Mouse (Mus musculus): ENCODE results near the gene Ppp3ca. TPM values are rescaled to one million over a fixed set of nuclear protein-coding genes. Genes with fewer than 3 reads are reported as not detected.

Ppp3ca gene
- total and polyA plus RNA-seq, 3 experiments, result 63.4 to 143 (median 130) TPM

GRCm38 (mm10) chr3:136855996-136856395 is 186.1 kb downstream of the Ppp3ca start:
- in situ Hi-C loops (cut with MboI; ENCODE audit: low pct_ligation_motif_present, low pct_unique_long_range_greater_than_20kb, low sequenced_read_pairs), result no loop called here
- Histone ChIP-seq H3K79me2 (replicated peaks; ENCODE audit: control insufficient read depth, extremely low read depth, insufficient read depth, poor library complexity, severe bottlenecking) (peaks cover 2% of the 10 kb centered on the region), H3K4me1 (ENCODE audit: control insufficient read depth in 1 of 2, insufficient read depth in 2 of 2) (peaks cover 0 to 4% of the 10 kb centered on the region in 2 experiments; a peak in 1 of 4 replicates), H3K4me3 (replicated peaks in 1 of 3; ENCODE audit: low read depth in 2 of 3, low read length in 2 of 3, poor library complexity in 1 of 3) (no peak overlapping the region), H3K27ac (ENCODE audit: insufficient read depth, low read depth) (no peak overlapping the region), H3K36me3 (replicated peaks in 1 of 2; ENCODE audit: control insufficient read depth in 1 of 2, insufficient read depth in 1 of 2, low read length in 1 of 2) (peaks cover 0 to 37% of the 10 kb centered on the region in 2 experiments), H3K9ac (ENCODE audit: insufficient read depth, low read depth) (no peak overlapping the region), H3K27me3 (replicated peaks) (no peaks in the 10 kb centered on the region), H3K4me2 (ENCODE audit: insufficient read depth, low read depth, poor library complexity, severe bottlenecking) (no peak overlapping the region), H3K9me3 (replicated peaks; ENCODE audit: low read length) (peaks cover 8% of the 10 kb centered on the region)
- dilution Hi-C loops (cut with MboI; ENCODE audit: extremely low pct_ligation_motif_present, extremely low pct_unique_long_range_greater_than_20kb, low sequenced_read_pairs), result no loop called here
- no peak for DNase-seq (ENCODE audit: extremely low read depth)
- TF ChIP-seq ETS1 (conservative IDR thresholded peaks at IDR 0.05; ENCODE audit: low read depth, low read length), result no peak
- TF ChIP-seq RCOR1 (conservative IDR thresholded peaks at IDR 0.05; ENCODE audit: low read depth, low read length), result no peak
- TF ChIP-seq ZMIZ1 (IDR thresholded peaks at IDR 0.05; ENCODE audit: low read depth, low read length), result no peak
- no peak for TF ChIP-seq GABPA (IDR thresholded peaks at IDR 0.05; ENCODE audit: insufficient replicate concordance, low read depth, low read length)
- no peak for TF ChIP-seq USF2 (conservative IDR thresholded peaks at IDR 0.05; ENCODE audit: low read depth, low read length)
- no peak for TF ChIP-seq UBTF (IDR thresholded peaks at IDR 0.05; ENCODE audit: low read depth, low read length)
- TF ChIP-seq PAX5 (IDR thresholded peaks at IDR 0.05; ENCODE audit: low read length), result no peak
- TF ChIP-seq ZKSCAN1 (IDR thresholded peaks at IDR 0.05; ENCODE audit: borderline replicate concordance, low read depth, low read length), result no peak
- TF ChIP-seq MAX (IDR thresholded peaks at IDR 0.05; ENCODE audit: low read length), result no peak
- no peak for TF ChIP-seq POLR2AphosphoS2 (IDR thresholded peaks at IDR 0.05; ENCODE audit: low read depth, low read length)
- no peak for TF ChIP-seq KAT2A (IDR thresholded peaks at IDR 0.05; ENCODE audit: insufficient replicate concordance, low read length)
- TF ChIP-seq CTCF (conservative IDR thresholded peaks at IDR 0.05 in 1 of 2, IDR thresholded peaks at IDR 0.05 in 1 of 2; ENCODE audit: low read depth in 2 of 2, low read length in 2 of 2), result no peak
- TF ChIP-seq CHD2 (IDR thresholded peaks at IDR 0.05; ENCODE audit: low read length), result no peak
- TF ChIP-seq NELFE (IDR thresholded peaks at IDR 0.05; ENCODE audit: low read depth, low read length), result no peak

- peaks cover 8% of the 10 kb centered on the region for H3K9me3 ChIP-seq (replicated peaks; ENCODE audit: low read length)
- TF ChIP-seq ZC3H11A (IDR thresholded peaks at IDR 0.05; ENCODE audit: low read depth, low read length) (no peak), ZNF384 (IDR thresholded peaks at IDR 0.05; ENCODE audit: low read depth, low read length) (no peak), TBP (conservative IDR thresholded peaks at IDR 0.05; ENCODE audit: low read depth, low read length) (0 out of 2 replicates have a peak, but pooled peaks have one; percentile 6), MXI1 (IDR thresholded peaks at IDR 0.05; ENCODE audit: low read depth, low read length) (no peak), HCFC1 (IDR thresholded peaks at IDR 0.05; ENCODE audit: low read depth, low read length) (no peak), SMC3 (IDR thresholded peaks at IDR 0.05; ENCODE audit: low read depth, low read length) (no peak), CTCF (conservative IDR thresholded peaks at IDR 0.05 in 1 of 2, IDR thresholded peaks at IDR 0.05 in 1 of 2; ENCODE audit: low read depth in 2 of 2, low read length in 2 of 2) (no peak)
- dilution Hi-C loops (cut with MboI; ENCODE audit: extremely low pct_ligation_motif_present, extremely low pct_unique_long_range_greater_than_20kb, low sequenced_read_pairs), result no loop called here
- H3K36me3 ChIP-seq (replicated peaks in 1 of 2; ENCODE audit: control insufficient read depth in 1 of 2, insufficient read depth in 1 of 2, low read length in 1 of 2), result peaks cover 0 to 22% of the 10 kb centered on the region in 2 experiments
- peaks cover 11 to 58% of the 10 kb centered on the region in 2 experiments for H3K4me1 ChIP-seq (ENCODE audit: control insufficient read depth in 1 of 2, insufficient read depth in 2 of 2)
- no peak overlapping the region for H3K4me3 ChIP-seq (replicated peaks in 1 of 3; ENCODE audit: low read depth in 2 of 3, low read length in 2 of 3, poor library complexity in 1 of 3)
- H3K27ac ChIP-seq (ENCODE audit: insufficient read depth, low read depth), result no peak overlapping the region
- no peak for DNase-seq (ENCODE audit: extremely low read depth)
- peaks cover 10% of the 10 kb centered on the region for H3K79me2 ChIP-seq (replicated peaks; ENCODE audit: control insufficient read depth, extremely low read depth, insufficient read depth, poor library complexity, severe bottlenecking)
- H3K9ac ChIP-seq (ENCODE audit: insufficient read depth, low read depth), result no peak overlapping the region
- in situ Hi-C loops (cut with MboI; ENCODE audit: low pct_ligation_motif_present, low pct_unique_long_range_greater_than_20kb, low sequenced_read_pairs), result no loop called here
- no peaks in the 10 kb centered on the region for H3K27me3 ChIP-seq (replicated peaks)
- H3K4me2 ChIP-seq (ENCODE audit: insufficient read depth, low read depth, poor library complexity, severe bottlenecking), result no peak overlapping the region
These were observed 192.3 kb downstream of the Ppp3ca start for GRCm38 (mm10) chr3:136862051-136862837.

All from CH12.LX (cell line).